Mouse (Mus musculus): ENCODE data around the gene Tcl1b4. TPM values are rescaled to one million over a fixed set of nuclear protein-coding genes. Genes with fewer than 3 reads are reported as not detected.

Tcl1b4 gene
- polyA plus RNA-seq, 1 experiment from 2014 or later: not detected

DNA sequence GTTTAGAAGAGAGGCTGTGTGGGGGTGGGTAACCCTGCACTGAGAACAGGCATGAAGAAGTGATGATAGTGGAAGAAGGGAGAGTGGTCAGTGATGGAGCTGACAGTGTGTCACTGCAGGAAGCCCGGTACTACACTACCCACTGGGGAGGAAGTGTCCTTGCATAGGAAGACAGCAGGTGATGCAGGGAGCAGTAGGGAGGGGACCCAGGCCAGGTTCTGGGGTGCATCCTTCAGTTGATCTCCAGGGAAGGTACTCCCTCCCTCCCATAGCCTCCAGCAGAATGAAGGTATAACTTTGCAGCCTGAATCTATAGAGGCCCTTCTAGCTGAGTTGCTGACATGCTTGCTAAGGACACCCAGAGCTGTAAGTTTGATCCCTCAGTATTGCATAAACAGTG is 5.3 kb downstream of the Tcl1b4 start:
- H3K9me3 ChIP-seq: no peaks in the 10 kb centered on the region

DNA sequence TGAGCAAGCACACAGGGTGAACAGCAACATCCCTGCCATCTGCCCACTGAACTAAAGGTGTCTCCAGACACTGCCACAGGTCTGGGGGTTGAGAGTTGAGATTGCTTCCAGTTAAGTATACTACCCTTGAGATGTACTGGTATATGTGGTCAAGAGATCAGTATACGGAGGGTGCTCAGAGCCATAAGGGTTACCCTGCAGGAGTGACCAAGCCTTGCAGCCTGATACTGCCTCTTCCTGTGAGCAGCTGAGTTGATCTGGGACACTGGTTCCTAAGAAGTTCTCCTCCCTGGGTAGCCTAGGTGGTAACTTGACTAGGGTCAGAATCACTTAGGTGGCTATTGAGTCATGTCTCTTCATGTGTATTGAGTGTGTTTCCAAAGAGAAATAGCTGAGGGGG is 6.7 kb downstream of the Tcl1b4 start:
- no peaks in the 10 kb centered on the region for H3K9me3 ChIP-seq
- H3K9ac ChIP-seq: no peak overlapping the region
- no peak overlapping the region for H3K4me3 ChIP-seq (replicated peaks)
- H3K27ac ChIP-seq: no peak overlapping the region
- no peak overlapping the region for H3K4me2 ChIP-seq
- ATAC-seq (ENCODE audit: insufficient read depth, low FRiP score, low read depth): no peak
- no peaks in the 10 kb centered on the region for H3K4me1 ChIP-seq
- no peaks in the 10 kb centered on the region for H3K36me3 ChIP-seq
- no peaks in the 10 kb centered on the region for H3K27me3 ChIP-seq (replicated peaks)
- 88% methylated on average over 1 of the region's 1 CpGs for WGBS

More for the DNA sequence above, 5.3 kb downstream of the Tcl1b4 start:
- H3K27ac ChIP-seq: no peak overlapping the region
- no peaks in the 10 kb centered on the region for H3K36me3 ChIP-seq
- no peaks in the 10 kb centered on the region for H3K27me3 ChIP-seq (replicated peaks)
- H3K9ac ChIP-seq: no peak overlapping the region
- ATAC-seq (ENCODE audit: insufficient read depth, low FRiP score, low read depth): no peak
- H3K4me2 ChIP-seq: no peak overlapping the region
- H3K4me1 ChIP-seq: no peaks in the 10 kb centered on the region
- no peak overlapping the region for H3K4me3 ChIP-seq (replicated peaks)
- WGBS: 47% methylated on average over 1 of the region's 1 CpGs

DNA sequence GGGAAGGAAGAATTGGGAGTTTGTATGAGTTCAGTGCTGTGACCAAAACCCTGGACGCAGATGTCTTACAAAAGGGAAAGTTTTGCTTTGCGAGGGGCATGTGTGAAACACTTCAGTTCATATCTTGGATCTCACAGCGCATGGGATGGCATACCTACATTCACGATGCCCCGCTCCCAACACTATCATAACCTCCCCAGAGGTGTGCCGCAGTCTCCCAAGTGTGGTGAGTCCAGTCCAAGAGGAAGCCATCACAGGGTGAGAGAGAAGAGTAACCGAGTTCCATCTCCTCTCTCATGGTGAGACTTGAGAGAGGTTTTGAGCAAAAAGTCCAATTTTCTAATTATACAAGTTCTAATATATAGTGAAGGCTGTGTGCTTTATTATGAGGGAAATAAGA is 7.5 kb downstream of the Tcl1b4 start:
- Histone ChIP-seq H3K4me3 (replicated peaks) (no peak overlapping the region), H3K4me2 (no peak overlapping the region), H3K9ac (no peak overlapping the region), H3K27ac (no peak overlapping the region), H3K36me3 (no peaks in the 10 kb centered on the region), H3K4me1 (no peaks in the 10 kb centered on the region), H3K27me3 (replicated peaks) (no peaks in the 10 kb centered on the region), H3K9me3 (no peaks in the 10 kb centered on the region)
- 92% methylated on average over 7 of the region's 7 CpGs for WGBS
- no peak for ATAC-seq (ENCODE audit: insufficient read depth, low FRiP score, low read depth)

DNA sequence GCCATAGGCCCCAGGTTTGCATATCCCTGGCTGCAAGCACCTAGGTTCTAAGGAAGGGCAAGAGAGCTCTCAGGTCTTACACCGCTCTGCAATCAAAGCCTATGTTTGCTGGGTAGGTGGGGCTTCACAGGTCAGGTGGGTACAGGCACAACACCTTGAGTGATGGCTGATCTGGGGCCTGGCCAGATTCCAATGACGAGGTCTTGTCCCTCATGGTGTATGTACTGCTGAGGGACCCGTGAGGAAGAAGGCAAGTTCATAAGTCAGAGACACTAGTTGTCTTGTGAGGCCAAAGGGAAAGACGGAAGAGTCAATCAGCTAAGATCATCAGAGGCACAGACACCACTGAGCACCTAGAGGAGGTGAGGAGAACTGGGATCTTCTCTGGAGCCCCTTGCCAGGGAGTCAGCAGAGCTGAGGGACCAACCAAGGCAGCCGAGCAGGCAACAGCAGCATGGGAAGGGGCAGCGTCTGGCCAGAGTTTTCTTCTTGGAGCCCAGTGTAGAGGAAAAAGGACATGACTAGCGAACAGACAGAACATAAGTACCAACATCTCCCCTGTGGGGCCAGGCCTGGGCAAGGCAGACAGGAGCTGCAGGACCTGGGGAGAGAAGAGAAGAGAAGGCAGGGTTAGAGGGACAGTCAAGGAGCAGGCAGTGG is 15.5 kb downstream of the Tcl1b4 start:
- H3K4me3 ChIP-seq (replicated peaks): no peak overlapping the region
- H3K9ac ChIP-seq: no peak overlapping the region
- no peaks in the 10 kb centered on the region for H3K36me3 ChIP-seq
- H3K9me3 ChIP-seq: no peaks in the 10 kb centered on the region
- no peak overlapping the region for H3K27ac ChIP-seq
- H3K4me2 ChIP-seq: no peak overlapping the region
- H3K4me1 ChIP-seq: no peaks in the 10 kb centered on the region
- no peaks in the 10 kb centered on the region for H3K27me3 ChIP-seq (replicated peaks)
- 78% methylated on average over 7 of the region's 7 CpGs for WGBS
- ATAC-seq (ENCODE audit: insufficient read depth, low FRiP score, low read depth): no peak

DNA sequence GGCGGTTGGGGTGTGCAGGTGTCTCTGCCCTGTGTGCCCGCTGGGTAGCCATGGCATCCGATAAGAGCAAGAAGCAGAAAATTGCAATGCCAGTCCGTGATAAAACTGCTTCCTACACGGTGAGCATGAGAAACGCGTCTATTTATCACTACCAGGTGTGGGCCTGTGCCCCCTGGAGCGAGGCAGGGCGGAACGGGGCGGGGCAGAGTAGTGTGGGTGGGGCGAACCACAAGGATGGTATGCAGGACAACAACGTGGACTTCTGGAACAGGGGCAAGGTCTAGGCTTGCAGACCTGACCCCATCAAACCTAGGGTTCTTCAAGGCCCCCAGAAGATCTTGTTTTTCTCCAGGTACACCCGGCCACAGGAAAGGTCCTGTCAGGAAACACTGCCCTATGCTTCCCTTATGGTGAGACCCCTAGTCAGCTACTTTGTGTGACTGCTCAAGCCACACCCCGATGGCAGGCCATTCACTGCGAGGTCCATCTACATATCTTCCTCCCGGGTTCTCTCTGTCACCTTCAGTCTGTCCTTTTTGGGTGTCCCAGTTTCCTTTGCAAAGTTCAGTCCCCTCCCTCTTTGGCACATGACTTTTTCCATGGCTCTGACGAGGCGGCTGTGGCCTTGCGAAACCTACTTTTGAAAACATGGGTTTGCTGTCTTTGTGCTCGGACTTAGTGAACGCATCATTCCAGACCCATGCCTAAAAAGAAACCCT is 21.0 kb downstream of the Tcl1b4 start, which contains the start of gene Tcl1:
TSS of gene Tcl1 (minus strand) at position 193 of the 719 bp plus-strand sequence.
- Histone ChIP-seq H3K4me2 (no peak within 1 kb of the TSS), H3K36me3 (no peaks in the 10 kb centered on the region), H3K27ac (no peak within 1 kb of the TSS), H3K4me1 (no peaks in the 10 kb centered on the region), H3K9me3 (no peaks in the 10 kb centered on the region), H3K4me3 (replicated peaks) (no peak within 1 kb of the TSS), H3K9ac (no peak within 1 kb of the TSS), H3K27me3 (replicated peaks) (no peaks in the 10 kb centered on the region)
- ATAC-seq (ENCODE audit: insufficient read depth, low FRiP score, low read depth): no peak
- 87% methylated on average over 22 of the region's 22 CpGs for WGBS

DNA sequence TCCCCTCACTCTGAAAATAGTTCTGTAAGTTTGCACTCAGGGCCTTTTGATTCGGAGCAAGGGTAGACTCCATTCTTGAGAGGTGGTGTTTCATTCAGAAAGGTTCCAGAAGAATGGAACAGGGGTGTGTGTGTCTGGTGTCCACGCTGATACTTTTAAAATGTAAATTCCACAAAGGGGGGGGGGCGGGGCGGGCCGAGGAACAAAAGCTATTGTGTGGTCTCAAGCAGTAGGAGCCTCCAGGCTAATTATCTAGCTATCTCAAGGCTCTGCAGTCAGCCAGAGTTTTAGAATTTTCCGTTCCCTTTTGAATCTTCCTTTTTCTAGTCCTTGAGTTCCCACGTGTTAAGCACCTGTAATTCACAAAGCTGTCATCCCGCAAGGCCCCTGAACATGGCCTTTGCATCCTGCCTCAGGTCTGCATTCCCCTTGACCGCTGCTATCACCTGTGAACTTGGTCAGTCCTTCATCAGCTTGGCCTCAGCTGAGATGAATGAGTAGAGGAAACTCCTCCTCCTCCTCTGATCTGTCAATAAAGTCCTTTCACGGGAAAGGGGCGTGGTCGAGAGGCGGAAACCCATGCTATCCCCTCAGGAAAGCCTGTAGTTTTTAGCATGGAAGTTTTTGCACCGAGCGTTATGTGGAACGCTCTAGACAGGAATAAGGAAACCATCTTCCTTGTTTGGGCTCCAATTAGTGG is 23.0 kb downstream of the Tcl1b4 start:
- Histone ChIP-seq H3K4me3 (replicated peaks) (no peak overlapping the region), H3K27me3 (replicated peaks) (no peaks in the 10 kb centered on the region), H3K9me3 (no peaks in the 10 kb centered on the region), H3K4me1 (no peaks in the 10 kb centered on the region), H3K27ac (no peak overlapping the region), H3K4me2 (no peak overlapping the region), H3K9ac (no peak overlapping the region), H3K36me3 (no peaks in the 10 kb centered on the region)
- WGBS: 54% methylated on average over 16 of the region's 16 CpGs
- no peak for ATAC-seq (ENCODE audit: insufficient read depth, low FRiP score, low read depth)

DNA sequence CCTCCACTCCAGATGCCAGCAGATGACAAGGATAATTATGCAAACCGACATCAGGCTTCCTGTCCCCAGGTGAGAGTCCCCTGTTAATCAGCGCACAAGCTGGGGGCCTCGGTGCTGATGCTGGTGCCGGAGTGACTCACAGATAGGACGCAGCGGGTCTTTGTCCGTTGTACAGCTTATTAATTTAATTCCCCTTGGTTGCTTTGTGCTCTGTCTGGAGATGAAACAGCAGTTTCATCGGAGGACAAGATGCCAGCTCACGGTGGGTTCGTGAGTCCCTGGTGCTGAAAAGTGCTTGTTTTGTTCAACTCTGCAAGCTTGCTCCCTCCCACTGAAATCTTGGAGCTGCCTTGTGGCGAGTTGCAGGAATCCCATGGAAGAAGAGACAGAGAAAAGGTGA is 32.6 kb downstream of the Tcl1b4 start:
- Histone ChIP-seq H3K27ac (no peak overlapping the region), H3K36me3 (no peaks in the 10 kb centered on the region), H3K9ac (no peak overlapping the region), H3K4me3 (replicated peaks) (no peak overlapping the region), H3K9me3 (no peaks in the 10 kb centered on the region), H3K4me2 (no peak overlapping the region), H3K27me3 (replicated peaks) (no peaks in the 10 kb centered on the region), H3K4me1 (no peaks in the 10 kb centered on the region)
- no peak for ATAC-seq (ENCODE audit: insufficient read depth, low FRiP score, low read depth)
- 61% methylated on average over 11 of the region's 11 CpGs for WGBS

DNA sequence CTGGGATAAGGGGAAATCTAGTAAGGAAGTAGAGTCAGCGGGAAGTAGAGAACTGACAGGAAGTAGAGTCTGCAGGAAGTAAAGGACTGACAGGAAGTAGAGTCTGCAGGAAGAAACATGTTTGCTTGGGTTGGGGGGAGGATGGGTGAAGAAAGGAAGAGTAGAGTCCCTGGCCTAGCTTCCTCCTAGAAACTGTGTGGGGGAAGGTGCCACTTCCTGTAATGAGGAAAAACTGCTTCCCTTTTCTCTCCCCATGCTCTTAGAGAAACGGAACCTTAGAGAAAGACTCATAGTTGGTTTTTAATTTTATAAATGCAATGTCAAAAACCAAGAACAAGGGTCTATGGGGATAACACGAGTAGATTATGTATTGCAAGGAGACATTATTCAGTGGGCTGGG is 33.3 kb downstream of the Tcl1b4 start:
- H3K27ac ChIP-seq: no peak overlapping the region
- no peaks in the 10 kb centered on the region for H3K4me1 ChIP-seq
- H3K9me3 ChIP-seq: no peaks in the 10 kb centered on the region
- H3K4me2 ChIP-seq: no peak overlapping the region
- no peak overlapping the region for H3K9ac ChIP-seq
- no peak overlapping the region for H3K4me3 ChIP-seq (replicated peaks)
- H3K36me3 ChIP-seq: no peaks in the 10 kb centered on the region
- ATAC-seq (ENCODE audit: insufficient read depth, low FRiP score, low read depth): no peak
- WGBS: 71% methylated on average over 3 of the region's 3 CpGs
- H3K27me3 ChIP-seq (replicated peaks): no peaks in the 10 kb centered on the region

DNA sequence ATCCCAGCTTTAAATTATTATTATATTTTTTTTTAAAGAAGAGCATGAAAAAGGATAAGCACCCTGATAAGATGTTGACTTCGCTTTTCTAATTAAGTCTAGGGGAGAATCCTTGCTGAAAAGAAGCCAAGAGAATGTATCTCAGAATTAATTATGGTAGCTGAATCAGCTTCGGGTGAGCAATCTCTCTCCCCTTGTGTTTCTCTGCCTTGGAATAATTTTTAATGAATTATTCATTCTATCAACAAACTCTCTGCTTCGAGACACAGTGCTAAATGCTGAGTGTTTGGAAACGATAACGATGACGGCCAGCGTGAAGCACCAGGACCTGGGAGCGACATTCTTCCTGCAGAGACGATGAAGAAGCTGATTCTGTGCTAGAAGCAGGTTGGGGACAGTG is 37.3 kb downstream of the Tcl1b4 start:
- H3K27me3 ChIP-seq (replicated peaks): no peaks in the 10 kb centered on the region
- H3K36me3 ChIP-seq: no peaks in the 10 kb centered on the region
- H3K9ac ChIP-seq: no peak overlapping the region
- ATAC-seq (ENCODE audit: insufficient read depth, low FRiP score, low read depth): no peak
- no peaks in the 10 kb centered on the region for H3K4me1 ChIP-seq
- no peak overlapping the region for H3K4me3 ChIP-seq (replicated peaks)
- 83% methylated on average over 9 of the region's 9 CpGs for WGBS
- no peak overlapping the region for H3K27ac ChIP-seq
- no peaks in the 10 kb centered on the region for H3K9me3 ChIP-seq
- H3K4me2 ChIP-seq: no peak overlapping the region

DNA sequence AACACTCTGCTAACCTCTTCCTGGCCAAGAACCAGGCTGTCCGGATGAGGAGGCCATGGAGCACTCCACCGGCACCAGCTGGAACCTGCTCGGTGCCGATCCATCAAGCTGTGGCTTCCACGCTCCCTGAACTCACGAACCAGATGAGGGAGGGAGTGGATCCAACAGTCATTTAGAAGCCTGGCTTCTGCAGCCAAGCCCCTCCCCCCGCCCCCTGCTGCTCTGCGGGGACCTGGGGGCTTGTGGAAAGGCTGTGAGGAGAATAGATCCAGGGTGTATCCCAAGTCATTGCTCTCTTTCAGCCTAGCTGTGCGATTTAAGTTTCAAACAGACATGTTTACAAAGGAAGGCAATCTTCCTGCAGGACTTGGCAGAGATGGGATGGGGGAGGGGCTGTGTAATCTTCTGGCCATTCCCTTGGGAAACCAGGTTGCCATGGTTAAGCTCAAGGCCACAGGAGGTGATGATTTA is 47.0 kb downstream of the Tcl1b4 start:
- Histone ChIP-seq H3K27ac (no peak overlapping the region), H3K36me3 (no peaks in the 10 kb centered on the region), H3K9me3 (no peaks in the 10 kb centered on the region), H3K4me2 (peak overlapping the region; percentile 40), H3K4me1 (peaks cover 7% of the 10 kb centered on the region; the same call in 1 of the 2 replicates), H3K9ac (no peak overlapping the region), H3K27me3 (replicated peaks) (no peaks in the 10 kb centered on the region), H3K4me3 (replicated peaks) (no peak overlapping the region; the same call in 1 of the 2 replicates)
- peak; percentile 68; the same call in 1 of the 2 replicates for ATAC-seq (ENCODE audit: insufficient read depth, low FRiP score, low read depth)
- 2% methylated on average over 9 of the region's 9 CpGs for WGBS

DNA sequence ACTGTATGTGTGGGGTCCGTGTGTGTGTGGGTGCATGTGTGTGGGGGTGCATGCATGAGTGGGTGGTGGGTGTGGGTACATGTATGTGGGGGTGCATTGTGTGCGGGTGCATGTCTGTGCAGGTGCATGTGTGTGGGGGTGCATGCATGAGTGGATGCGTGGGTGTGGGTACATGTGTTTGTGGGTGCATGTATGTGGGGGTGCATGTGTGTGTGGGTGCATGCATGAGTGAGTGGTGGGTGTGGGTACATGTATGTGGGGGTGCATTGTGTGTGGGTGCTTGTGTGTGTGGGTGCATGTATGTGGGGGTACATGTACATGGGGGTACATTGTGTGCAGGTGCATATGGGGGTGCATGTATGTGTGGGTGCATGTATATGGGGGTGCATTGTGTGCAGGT is 52.0 kb downstream of the Tcl1b4 start:
- 86% methylated on average over 3 of the region's 3 CpGs for WGBS
- Histone ChIP-seq H3K4me3 (replicated peaks) (no peak overlapping the region), H3K27ac (no peak overlapping the region), H3K9ac (no peak overlapping the region), H3K9me3 (no peaks in the 10 kb centered on the region), H3K4me1 (peaks cover under 1% of the 10 kb centered on the region; the same call in 1 of the 2 replicates), H3K36me3 (no peaks in the 10 kb centered on the region), H3K4me2 (no peak overlapping the region), H3K27me3 (replicated peaks) (no peaks in the 10 kb centered on the region)
- ATAC-seq (ENCODE audit: insufficient read depth, low FRiP score, low read depth): no peak
